Mouse (Mus musculus) 416B (cell line): ENCODE results near the gene Tagln2.
A peak's percentile ranks its signal among the peaks of the same experiment; 100 is the strongest.

Experiments used
- DNase-seq: peaks from one replicate; pipeline ENCODE4 v3.0.0; 2011; ENCODE audit warnings: low read depth

Tagln2 gene

GRCm38 (mm10) chr1:172481540-172482280, 18.1 kb upstream of the Tagln2 start, which contains the start of gene Igsf9:
Gene Igsf9, plus strand, starts transcription at chr1:172481788.
- no peak for DNase-seq

- DNase-seq, result no peak
Observed at GRCm38 (mm10) chr1:172482518-172483360, 17.1 kb upstream of the Tagln2 start.

- DNase-seq, result no peak
Observed at GRCm38 (mm10) chr1:172483361-172483660, 16.5 kb upstream of the Tagln2 start.

GRCm38 (mm10) chr1:172484236-172484635, 15.6 kb upstream of the Tagln2 start:
- no peak for DNase-seq

GRCm38 (mm10) chr1:172484671-172485070, 15.2 kb upstream of the Tagln2 start:
- no peak for DNase-seq

GRCm38 (mm10) chr1:172485821-172486220, 14.0 kb upstream of the Tagln2 start:
- no peak for DNase-seq

GRCm38 (mm10) chr1:172486236-172486635, 13.6 kb upstream of the Tagln2 start:
- DNase-seq, result no peak

GRCm38 (mm10) chr1:172486651-172487050, 13.2 kb upstream of the Tagln2 start:
- DNase-seq, result no peak

- no peak for DNase-seq
Observed at GRCm38 (mm10) chr1:172487859-172488258, 12.0 kb upstream of the Tagln2 start.

GRCm38 (mm10) chr1:172488831-172489230, 11.0 kb upstream of the Tagln2 start:
- DNase-seq, result no peak

GRCm38 (mm10) chr1:172489585-172490250, 10.1 kb upstream of the Tagln2 start:
- no peak for DNase-seq

GRCm38 (mm10) chr1:172490261-172490661, 9.6 kb upstream of the Tagln2 start:
- peak; percentile 62 for DNase-seq

- DNase-seq, result no peak
Observed at GRCm38 (mm10) chr1:172492047-172492446, 7.8 kb upstream of the Tagln2 start.

GRCm38 (mm10) chr1:172493516-172493915, 6.3 kb upstream of the Tagln2 start:
- no peak for DNase-seq

- no peak for DNase-seq
Observed at GRCm38 (mm10) chr1:172496030-172496429, 3.8 kb upstream of the Tagln2 start.

GRCm38 (mm10) chr1:172497428-172497827, 2.4 kb upstream of the Tagln2 start:
- DNase-seq, result no peak

GRCm38 (mm10) chr1:172500451-172501370, 864 bp downstream of the Tagln2 start:
- peak; percentile 94 for DNase-seq

GRCm38 (mm10) chr1:172501371-172502144, 1.7 kb downstream of the Tagln2 start:
- peak; percentile 83 for DNase-seq

GRCm38 (mm10) chr1:172502145-172503110, 2.6 kb downstream of the Tagln2 start:
- peak; percentile 56 for DNase-seq
